Mouse (Mus musculus): ENCODE measurements around the gene Gm826. TPM values are rescaled to one million over a fixed set of nuclear protein-coding genes. Genes with fewer than 3 reads are reported as not detected.
A peak's percentile ranks its signal among the peaks of the same experiment; 100 is the strongest.

Gene Gm826
- total RNA-seq, 2 experiments from 2014 or later, result not detected

DNA sequence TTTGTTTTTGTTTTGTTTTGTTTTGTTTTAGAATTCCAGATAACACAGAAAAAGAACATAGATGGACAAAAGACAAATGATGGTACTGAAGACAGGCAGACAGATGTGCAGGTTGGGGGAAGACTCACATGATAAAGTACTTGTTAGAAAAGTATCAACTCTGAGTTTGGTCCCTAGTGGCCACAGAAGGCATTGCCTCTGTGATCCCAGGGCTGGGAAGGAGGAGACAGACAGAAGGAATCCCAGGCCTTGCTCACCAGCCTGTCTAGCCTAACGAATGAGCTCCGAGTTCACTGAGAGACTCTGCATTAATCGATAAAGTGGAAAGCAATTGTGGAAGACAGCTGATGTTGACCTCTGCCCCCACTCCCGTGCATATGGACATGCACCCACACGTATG is 22.2 kb upstream of the Gm826 start:
- ATAC-seq (replicated peaks; ENCODE audit: low FRiP score, low TSS enrichment, poor library complexity, severe bottlenecking), result 0 out of 2 replicates have a peak, but pooled peaks have one; percentile 47

DNA sequence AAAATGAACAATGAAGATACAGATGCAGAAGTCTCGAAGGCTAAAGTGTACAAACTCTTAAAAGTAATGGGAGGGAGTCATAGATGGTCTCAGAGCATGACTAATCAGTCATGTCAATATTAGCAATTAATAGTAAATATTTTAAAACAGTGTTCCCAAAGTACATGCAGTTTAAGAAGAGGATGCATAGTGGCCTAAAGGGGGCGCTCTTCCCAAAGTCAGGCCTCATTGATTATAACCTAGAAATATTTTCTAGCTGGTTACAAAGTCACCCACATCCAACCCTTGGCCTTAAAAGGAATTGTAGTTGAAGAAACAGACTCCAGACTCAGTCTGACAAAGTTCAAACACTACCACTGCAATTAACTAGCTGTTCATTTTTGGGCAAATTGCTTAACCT is 20.4 kb upstream of the Gm826 start:
- no peak for ATAC-seq (replicated peaks; ENCODE audit: low FRiP score, low TSS enrichment, poor library complexity, severe bottlenecking)

DNA sequence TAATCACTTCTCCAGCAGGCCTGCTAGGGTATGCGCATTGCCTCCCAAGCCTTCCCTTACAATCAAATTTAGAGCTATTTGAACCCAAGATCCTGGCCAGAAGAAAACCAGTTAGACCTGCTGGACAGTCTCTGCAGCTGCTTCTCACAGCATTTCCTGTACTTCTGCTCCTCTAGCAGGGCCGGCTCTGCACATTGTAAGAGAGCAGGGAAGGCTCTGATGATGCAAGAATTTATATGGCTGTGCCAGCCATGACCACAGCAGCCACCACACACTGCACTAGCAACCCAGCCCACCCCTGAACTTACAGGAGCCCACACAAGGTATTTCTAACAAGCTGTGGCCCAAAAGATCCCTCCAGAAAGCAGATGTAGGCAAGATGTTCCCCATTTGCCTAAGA is 19.6 kb upstream of the Gm826 start:
- no peak for ATAC-seq (replicated peaks; ENCODE audit: low FRiP score, low TSS enrichment, poor library complexity, severe bottlenecking)

DNA sequence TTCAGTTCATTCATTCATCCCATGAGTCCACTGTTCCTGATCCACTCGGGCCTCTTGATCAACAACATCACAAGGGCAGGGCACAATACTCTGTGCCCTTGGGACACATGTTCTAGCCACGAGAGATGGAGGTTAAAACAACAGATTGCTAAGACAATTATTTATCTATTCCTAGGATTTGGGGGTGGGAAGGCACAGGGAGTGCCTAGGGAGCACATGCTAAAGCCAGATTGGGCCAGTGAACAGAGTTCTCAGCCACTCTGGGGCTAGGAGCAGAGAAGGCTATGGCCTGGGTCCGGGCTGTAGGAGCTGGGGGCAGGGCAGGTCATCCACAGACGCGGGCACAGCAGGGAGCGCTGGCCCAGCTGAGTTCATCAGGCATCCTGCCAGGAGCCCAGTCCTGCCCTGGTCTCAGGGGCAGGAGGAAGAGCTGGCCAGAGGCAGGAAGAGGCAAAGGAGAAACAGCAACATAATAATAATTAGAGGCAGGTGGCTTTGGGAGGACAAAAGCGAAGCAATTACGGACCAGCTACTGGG is 17.1 kb upstream of the Gm826 start:
- ATAC-seq (replicated peaks; ENCODE audit: low FRiP score, low TSS enrichment, poor library complexity, severe bottlenecking), result no peak

DNA sequence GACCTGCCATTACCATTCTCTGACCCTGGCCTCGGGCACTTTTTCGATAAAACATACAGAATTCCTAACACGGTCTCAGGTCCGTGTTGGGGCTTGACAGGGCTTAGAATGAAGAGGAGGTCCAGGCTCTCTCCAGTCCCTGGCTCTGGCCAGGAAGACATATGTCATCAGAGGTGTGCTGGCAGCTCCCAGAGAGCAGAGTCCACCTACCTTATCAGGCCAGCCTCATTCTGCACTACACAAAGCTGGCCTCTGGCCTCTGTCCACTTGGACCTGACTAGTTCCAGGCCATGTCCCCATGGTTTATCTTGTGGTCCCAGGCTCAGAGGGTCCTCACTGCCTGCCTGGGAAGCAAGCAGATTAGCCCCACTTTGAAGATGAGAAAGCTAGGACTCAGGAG is 15.6 kb upstream of the Gm826 start:
- no peak for ATAC-seq (replicated peaks; ENCODE audit: low FRiP score, low TSS enrichment, poor library complexity, severe bottlenecking)

DNA sequence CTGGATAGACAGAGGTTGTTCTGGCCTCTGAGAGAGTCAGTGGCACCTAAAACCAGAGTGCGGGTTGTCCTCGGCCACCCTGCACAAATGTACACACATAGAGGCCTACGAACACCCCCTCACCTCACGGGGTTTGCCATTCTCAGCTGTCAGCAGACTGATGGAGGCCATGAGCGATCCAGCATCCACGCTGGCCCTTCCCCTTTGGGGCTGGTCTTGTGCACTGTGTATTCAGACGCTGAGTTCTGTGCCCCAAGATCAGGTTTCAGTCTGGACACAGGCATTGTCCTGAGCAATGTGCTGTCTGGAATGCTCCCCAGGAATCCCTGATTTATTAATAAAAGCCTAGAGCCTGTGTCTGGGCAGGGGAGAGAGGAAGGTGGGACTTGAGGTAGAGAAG is 14.8 kb upstream of the Gm826 start:
- no peak for ATAC-seq (replicated peaks; ENCODE audit: low FRiP score, low TSS enrichment, poor library complexity, severe bottlenecking)

DNA sequence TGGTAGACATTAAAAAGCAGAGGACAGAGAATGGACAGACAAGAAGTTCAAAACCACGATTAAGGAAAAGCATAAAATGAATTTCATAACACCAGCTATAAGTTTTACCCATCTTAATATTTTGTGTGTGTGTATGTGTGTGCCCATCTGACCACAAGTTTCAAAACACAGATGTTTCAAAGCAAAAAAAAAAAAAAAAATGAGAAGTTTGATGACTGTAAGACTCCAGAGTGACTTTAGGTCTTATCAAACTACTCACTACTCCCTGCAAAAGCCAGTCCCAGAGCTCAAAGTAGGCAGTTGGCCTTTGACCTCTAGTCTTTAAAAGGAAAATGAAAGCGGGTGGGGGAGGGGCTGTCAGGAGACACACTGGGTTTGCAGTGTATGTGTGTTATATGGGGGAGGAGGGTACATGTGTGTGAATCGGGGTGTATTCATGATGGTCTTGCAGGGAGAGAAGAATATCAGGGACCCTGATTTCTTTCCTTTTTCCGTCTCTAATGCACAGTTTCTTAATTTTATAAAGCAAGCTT is 14.2 kb upstream of the Gm826 start:
- ATAC-seq (replicated peaks; ENCODE audit: low FRiP score, low TSS enrichment, poor library complexity, severe bottlenecking), result no peak

DNA sequence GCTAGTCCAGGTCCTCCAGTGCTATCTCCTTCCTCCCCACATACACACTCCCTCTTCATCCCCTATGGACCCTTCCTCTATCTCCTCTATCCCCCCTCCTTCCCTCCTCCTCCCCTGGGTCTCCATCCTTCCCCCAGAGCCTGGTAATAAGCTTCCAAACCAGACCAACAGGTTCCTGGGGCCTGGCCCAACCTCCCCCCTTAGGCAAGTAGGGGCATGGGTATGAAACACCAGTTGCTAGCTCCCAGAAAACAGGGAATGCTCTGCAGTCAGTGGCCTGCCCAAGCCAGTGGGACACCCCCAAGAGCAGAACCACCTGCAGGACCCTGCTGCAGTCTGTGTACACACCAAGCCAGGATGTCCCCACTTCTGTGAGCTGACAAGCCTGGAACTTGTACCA is 11.7 kb upstream of the Gm826 start:
- no peak for ATAC-seq (replicated peaks; ENCODE audit: low FRiP score, low TSS enrichment, poor library complexity, severe bottlenecking)

DNA sequence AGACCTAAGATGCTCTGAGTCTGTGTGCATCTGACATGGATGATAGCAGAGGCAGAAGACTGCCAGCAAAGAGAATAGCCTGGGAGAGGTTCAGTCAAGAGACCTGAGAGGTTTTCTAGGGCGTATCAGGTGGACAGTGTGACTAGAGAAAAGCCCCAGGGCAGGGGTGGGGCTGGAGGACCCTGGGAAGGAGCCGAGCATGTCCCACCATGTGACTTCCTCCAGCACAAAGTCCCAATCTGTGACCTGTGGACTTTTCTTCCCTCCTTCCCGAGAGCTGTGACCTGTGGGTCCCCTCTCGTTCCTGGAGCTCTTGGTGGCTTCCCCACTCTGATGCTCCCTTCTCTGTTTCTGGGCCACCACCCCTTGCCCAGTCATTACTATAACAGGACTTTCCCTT is 6.2 kb upstream of the Gm826 start:
- ATAC-seq (replicated peaks; ENCODE audit: low FRiP score, low TSS enrichment, poor library complexity, severe bottlenecking), result no peak

DNA sequence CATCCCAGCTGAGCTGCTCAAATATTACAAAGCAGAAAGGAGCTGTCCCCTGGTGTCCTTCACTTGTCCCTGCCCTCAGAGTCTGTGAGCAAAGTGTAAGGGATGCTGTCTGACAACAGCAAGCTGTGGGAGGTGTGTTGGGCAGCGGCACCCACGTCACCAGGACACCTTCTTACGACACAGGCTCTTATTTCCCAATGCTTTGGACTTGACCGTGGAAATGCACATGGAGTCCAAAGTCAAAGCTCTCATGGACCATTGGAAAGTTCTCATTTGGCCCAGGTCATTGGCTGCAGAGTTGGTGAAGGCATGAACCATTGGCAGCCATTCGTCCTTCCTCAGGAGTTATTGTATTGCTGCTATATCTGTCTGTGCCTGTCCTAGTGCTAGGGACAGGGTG is 5.6 kb upstream of the Gm826 start:
- ATAC-seq (replicated peaks; ENCODE audit: low FRiP score, low TSS enrichment, poor library complexity, severe bottlenecking), result no peak

DNA sequence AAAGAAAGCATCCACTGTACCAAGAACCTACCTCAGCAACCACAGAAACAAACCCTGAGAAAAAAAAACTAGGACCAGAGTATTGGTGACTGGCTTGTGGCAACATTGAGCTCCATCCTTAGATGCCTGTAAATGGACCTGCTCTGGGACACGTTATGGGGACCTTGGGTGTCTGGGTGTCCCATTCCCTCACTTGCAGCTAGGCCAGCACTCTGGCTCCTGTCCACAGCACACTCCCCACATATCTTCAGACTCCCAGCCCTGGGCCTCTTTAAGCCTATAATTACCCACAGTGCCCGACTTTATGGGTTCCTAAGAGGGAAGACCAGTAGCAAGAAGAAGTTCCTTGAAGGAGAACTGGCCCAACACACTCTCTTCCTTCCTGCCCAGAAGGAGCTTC is 2.1 kb upstream of the Gm826 start:
- ATAC-seq (replicated peaks; ENCODE audit: low FRiP score, low TSS enrichment, poor library complexity, severe bottlenecking), result no peak

DNA sequence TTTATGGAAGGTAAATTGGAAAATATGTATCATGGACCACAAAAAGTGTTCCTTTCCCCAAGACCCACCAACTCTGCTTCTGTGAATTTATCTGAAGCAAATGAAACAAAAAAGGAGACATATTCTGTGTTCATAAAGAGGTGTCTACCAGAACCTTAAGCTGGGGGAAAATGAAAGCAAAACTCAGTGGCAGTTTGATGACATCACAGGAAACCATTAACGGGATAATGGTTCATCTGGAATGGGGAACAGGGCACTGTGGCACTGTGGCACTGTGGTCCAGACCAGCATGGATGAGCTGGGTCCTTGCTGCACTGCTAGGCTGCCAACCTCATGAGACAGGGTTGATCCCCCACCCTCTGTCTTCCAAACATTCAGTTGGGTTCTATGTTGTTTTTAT is 1.1 kb upstream of the Gm826 start:
- no peak for ATAC-seq (replicated peaks; ENCODE audit: low FRiP score, low TSS enrichment, poor library complexity, severe bottlenecking)

DNA sequence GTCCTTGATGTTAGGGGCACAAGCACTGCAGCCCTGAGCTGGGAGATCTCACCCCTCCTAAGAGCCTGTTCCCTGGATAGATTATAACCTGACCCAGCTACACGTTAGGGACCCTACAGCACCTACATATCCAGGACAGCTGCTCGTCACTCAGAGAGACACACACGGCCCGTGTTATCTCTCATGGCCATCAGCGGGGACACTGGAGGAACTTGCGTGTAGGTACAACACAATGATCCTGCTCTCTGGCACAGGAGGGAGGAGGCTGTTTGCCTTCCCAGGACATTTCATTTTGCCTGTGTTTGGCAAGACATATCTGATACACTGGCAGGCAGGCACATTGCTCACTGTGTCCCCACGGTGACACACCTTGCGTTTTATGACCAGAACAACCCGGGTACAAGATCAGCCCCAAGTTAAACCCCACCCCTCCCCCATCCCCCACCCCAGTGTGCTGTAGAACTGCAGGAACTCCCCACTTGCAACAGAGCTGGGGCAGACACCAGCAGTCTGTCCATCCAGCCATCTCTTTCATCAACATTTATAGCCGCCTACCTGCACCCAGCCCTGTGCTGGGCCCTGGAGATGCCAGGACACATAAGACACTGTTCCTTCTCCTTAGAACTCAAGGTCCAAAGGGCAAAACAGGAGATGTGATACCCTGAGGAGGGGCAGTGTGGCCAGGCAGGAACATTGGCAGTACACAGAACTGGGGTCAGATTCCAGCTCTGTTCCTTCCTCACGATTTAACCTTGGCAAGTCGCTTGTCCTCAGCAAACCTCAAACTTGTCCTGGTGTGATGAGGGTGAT is 1.2 kb downstream of the Gm826 start:
- ATAC-seq (replicated peaks; ENCODE audit: low FRiP score, low TSS enrichment, poor library complexity, severe bottlenecking), result no peak

DNA sequence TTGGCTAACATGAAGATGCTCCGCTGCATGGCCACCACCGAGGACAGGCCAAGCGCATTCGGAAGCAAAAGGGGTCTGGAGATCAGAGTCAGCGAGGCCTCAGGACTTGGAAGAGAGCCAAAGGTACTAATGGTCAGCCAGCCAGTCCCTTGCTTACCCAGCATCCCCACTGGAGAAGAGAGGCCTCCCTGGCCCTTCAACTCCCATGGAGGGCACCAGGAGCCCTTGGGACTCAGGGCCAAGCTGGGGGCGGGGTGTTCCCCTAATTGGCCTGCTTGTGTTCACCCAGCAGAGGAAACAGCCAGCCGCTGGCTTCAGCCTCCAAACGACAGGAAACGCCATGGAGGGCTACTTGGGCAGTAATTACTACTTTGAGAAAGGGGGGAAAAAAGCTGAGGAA is 5.1 kb downstream of the Gm826 start:
- no peak for ATAC-seq (replicated peaks; ENCODE audit: low FRiP score, low TSS enrichment, poor library complexity, severe bottlenecking)

DNA sequence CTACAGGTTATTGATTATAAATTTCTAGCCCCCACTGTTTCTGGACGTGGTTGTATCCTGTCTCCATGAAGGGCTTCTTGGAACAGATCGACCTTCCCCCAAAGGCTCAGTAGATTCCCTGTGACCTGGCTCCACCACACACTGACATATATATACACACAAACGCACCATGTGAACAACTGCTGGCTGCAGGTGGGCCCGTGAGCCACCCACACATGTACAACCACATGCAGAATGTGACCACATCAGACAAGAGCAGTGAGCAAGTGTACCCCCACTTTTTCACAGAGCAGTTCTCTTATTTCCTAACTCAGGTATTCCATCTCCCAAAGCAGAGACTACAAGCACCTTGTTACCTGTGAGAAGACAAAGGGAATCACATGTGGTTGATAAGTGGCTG is 6.2 kb downstream of the Gm826 start:
- no peak for ATAC-seq (replicated peaks; ENCODE audit: low FRiP score, low TSS enrichment, poor library complexity, severe bottlenecking)

DNA sequence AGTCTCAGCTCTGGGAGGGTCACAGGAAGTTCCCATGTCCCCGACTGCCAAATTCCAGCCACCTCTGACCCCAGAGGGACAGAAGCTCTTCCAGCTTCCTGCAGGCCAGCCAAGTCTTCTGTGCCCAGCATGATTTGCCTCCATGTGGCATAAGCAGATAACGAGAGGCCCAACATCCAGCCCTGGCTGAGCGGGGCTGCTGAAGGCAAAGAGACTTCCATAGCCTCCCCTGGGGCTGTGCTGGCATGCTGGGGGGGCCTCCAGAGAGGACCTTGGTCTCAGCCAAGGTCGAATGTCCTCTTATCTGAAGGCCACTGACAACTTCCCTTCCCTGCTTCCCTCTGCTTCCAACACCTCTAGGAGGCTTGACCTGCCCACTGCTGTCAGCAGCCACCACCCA is 6.8 kb downstream of the Gm826 start:
- 0 out of 2 replicates have a peak, but pooled peaks have one; percentile 20 for ATAC-seq (replicated peaks; ENCODE audit: low FRiP score, low TSS enrichment, poor library complexity, severe bottlenecking)

DNA sequence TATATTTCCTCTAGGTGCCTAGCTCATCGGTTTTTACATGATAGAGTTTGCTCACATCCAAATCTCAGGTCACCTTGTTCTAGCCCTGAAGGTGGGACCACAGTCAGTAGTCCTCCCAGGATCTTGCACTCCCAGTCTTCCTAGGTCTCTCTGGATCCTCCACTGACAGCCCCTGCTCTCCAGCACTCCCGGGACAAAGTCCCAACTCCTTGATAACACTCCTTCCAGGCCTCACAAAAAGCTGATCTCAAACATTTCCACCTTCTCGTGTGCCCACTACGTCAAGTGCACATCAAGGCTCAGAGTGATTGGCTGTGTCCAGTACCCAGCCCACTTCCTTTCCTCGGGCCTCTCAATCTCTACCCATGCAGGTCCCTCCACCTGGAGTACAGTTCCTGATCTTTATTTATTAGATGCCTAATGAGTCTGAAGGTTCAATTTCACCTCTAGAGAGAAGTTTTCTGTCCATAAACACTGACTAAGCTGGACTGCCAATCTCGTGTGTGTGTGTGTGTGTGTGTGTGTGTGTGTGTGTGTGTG is 8.8 kb downstream of the Gm826 start:
- no peak for ATAC-seq (replicated peaks; ENCODE audit: low FRiP score, low TSS enrichment, poor library complexity, severe bottlenecking)

DNA sequence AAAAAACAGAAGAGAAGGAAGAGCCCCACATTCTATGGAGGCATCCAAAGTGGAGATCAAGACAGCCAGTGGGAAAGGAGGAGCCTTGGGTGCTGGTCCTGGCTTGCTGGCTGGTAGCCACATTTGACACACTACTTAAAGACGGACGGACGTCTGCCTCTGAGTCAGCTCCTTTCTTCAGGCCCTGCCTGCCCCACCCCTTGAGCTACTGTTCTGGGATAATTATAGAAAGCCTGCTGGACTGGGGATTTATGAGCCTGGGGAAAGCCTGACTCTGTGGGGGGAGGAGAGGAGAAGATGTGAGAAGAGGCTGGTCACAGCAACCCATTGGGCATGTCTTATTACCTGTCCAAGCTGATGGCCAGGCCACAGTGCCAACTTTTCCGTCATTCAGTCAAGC is 12.1 kb downstream of the Gm826 start:
- no peak for ATAC-seq (replicated peaks; ENCODE audit: low FRiP score, low TSS enrichment, poor library complexity, severe bottlenecking)

DNA sequence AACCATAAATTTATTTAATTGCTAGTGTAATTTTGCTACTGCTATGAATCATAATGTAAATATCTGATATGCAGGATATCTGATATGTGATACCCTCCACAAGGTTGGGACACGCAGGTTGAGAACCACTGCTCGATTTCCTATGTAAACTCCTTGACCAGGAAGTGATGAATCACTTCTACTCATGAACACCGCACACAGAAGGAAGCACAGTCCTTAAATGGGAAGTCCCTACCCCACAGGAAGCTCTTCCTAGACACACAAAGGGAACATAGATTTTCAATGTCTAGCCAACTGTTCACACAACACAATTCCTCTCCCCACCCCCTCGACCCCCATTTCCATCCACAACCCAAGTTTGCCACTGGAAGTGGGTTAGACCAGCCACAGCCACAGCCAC is 15.7 kb downstream of the Gm826 start:
- ATAC-seq (replicated peaks; ENCODE audit: low FRiP score, low TSS enrichment, poor library complexity, severe bottlenecking), result no peak

DNA sequence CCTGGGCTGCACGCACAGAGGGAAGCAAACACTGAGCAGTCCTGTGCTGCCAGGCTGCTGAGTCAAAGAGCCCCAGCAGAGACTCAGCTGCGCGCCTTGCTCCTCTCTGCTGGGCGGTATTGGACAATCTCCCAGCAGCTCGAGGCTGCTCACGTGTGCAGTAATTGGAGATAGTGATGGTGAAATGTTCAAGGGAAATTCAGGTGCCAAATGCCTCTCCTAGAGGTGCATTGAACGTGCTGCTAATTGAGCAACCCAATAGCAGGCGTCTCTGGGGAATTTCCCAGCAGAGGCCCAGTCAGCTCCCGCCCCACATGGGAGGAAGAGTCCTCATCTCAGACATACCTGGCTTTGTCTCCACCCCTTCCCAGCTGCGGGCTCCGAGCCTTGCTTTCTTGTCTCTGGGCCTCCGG is 20.4 kb downstream of the Gm826 start:
- no peak for ATAC-seq (replicated peaks; ENCODE audit: low FRiP score, low TSS enrichment, poor library complexity, severe bottlenecking)

DNA sequence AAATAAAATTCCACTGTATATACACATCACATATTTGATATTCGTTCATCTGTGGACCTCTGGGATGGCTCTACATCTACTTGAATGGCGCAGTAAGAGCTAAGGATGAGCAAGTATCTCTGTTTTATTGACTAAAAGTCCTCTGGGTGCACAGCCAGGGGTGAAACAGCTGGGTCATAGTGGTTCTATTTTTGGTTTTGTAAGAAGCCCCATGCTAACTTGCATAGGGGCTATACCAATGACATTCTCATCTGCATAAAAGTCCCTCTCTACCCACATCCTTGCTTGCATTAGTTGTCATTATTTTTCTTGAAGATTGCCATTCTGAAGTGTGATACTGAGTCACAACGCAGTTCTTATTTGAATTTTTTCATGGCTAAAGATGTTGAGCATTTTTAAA is 28.9 kb downstream of the Gm826 start:
- no peak for ATAC-seq (replicated peaks; ENCODE audit: low FRiP score, low TSS enrichment, poor library complexity, severe bottlenecking)
